Mouse (Mus musculus) layer of hippocampus, postnatal 10 days (tissue): ENCODE data around the gene Epb41l2. TPM values are rescaled to one million over a fixed set of nuclear protein-coding genes. Genes with fewer than 3 reads are reported as not detected.

Experiments
- DNase-seq, 2 experiments: peaks; one replicate each; pipeline ENCODE4 v3.0.0; 2021; ENCODE audit warnings: low spot score in 2 of 2
- total RNA-seq, 2 experiments: library from RNA; stranded (reverse); gene quantifications; 2 replicates each; pipeline ENCODE4 v1.2.3; 2021

Epb41l2 gene
- total RNA-seq, 2 experiments from 2014 or later: 145 to 153 TPM

DNA sequence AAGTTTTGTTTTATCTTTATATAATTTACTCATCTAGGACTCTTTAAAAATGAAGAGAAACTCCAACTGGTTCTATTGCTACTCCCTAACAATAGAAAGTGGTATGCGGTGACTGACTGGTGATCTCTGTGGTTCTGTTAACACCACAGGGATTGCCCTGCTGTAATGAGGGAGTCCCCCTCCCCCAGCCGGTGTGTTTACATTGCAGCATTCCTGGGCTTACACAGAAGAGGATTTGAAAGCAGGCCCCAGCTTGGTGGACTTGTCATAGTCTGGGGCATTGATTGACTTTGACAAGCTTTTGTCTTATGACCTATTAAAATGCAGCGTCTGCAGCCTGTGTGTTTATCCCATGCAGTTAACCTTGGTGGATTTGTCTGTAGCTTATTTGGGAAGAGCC, 73.9 kb downstream of the Epb41l2 start:
- no peak for DNase-seq

GRCm38 (mm10) chr10:25434358-25435044, 74.9 kb downstream of the Epb41l2 start:
- no peak for DNase-seq

- DNase-seq: no peak
These were observed 77.3 kb downstream of the Epb41l2 start for GRCm38 (mm10) chr10:25436703-25437401.

- no peak for DNase-seq
These were observed 78.1 kb downstream of the Epb41l2 start for GRCm38 (mm10) chr10:25437586-25438298.

- no peak for DNase-seq
These were observed 78.7 kb downstream of the Epb41l2 start for GRCm38 (mm10) chr10:25438299-25438680.

GRCm38 (mm10) chr10:25439163-25439562, 79.6 kb downstream of the Epb41l2 start:
- DNase-seq: no peak

GRCm38 (mm10) chr10:25439856-25440255, 80.3 kb downstream of the Epb41l2 start:
- DNase-seq: no peak

GRCm38 (mm10) chr10:25441405-25441804, 81.8 kb downstream of the Epb41l2 start:
- no peak for DNase-seq

DNA sequence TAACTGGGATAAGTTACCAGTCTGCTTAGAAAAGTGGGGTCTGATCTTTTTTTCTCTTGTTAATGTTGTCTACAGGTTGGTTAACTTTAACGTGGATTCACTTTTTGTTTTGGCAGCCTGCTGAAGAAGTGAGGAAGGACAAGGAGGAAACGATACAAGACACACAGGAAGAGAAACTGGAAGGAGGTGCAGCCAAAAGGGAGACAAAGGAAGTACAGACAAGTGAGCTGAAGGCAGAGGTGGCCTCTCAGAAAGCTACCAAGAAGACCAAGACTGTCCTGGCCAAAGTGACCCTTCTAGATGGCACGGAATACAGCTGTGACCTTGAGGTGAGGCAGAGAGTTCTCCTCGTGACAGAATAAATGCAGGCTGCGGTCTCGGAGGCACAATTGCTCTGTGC, 84.0 kb downstream of the Epb41l2 start:
- DNase-seq: no peak

DNA sequence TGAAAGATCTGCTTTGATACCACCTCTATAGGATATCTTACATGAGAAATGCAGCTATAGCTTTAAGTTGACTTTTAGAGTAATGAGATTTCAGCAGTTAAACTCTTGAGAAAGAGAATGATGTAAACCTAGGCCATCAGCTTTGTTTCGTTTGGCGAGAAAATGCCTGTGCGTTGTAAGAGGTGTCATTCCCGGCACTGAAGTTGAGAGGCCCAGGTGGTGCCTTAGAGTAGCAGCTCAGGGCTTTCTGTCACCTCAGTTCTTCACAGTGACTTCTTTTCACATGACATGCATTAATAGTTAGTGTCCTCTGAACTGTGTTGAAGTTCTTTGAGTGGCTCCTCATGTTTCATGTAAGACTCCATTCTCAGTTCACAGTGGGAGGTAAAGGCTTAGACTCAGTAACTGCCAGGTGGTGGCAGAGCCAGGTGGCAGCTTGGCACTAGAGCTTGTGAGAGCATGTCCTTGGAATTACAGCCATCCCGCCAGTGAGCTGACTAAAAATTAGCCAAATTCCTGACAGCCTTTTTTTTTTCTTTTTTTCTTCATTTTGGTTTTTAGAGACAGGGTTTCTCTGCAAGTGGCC, 84.7 kb downstream of the Epb41l2 start:
- DNase-seq: no peak

- no peak for DNase-seq
These were observed 87.4 kb downstream of the Epb41l2 start for GRCm38 (mm10) chr10:25446953-25447525.

DNA sequence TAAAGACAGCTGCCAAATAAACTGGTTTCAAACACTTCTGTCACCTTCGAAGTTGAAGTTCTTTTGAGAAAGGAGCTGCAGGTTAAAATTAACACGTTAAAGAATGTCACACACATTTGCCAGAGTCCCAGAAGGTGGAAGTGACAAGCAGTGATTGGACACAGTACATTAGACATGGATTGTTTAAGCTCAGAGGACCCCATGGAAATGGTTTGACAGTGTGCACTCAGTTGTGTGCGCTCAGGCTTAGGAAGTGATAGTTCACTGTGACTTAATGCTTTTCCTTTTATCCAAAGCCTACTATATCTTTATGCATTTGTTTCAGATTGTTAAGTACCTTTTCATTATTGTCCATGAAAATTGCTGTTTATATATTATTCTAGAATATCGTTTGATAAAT, 89.1 kb downstream of the Epb41l2 start:
- DNase-seq: no peak

GRCm38 (mm10) chr10:25449312-25450020, 89.9 kb downstream of the Epb41l2 start:
- no peak for DNase-seq

DNA sequence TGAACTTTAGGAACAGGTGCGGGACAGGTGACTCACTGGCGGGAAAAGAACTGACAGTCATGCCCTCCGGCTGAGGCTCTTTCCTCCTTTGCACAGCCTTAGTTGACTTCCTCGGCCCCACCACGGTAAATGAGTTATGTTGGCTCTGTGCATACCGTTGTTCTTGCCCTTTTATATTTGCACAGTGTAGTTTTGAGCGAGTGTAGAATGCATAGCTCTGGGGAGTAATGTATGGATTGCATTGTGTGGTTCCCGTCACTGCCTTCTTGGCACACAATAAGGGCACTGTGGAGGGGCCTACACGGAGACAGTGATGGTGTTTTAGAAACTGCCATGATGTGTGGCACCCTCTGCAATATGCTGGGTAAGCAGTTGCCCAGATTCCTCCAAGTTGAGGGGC, 93.6 kb downstream of the Epb41l2 start:
- no peak for DNase-seq

DNA sequence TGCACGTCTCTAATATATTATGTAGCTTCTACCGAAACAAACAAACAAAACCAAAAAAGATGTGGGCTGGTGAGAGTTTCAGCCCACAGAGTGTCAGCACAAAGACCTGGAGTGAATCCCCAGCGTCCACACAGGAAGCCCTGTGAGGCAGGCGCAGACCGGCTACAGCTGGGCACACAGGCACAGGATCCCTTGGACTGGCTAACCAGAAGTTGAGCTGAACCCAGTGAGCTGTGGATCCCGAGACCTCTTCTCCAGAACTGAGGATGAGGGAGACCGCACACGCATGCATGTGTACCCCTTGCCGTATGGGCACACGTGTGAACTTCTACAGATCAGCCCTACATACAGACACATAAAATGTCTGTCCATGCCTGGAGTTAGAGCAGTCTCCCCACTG, 94.2 kb downstream of the Epb41l2 start:
- no peak for DNase-seq

DNA sequence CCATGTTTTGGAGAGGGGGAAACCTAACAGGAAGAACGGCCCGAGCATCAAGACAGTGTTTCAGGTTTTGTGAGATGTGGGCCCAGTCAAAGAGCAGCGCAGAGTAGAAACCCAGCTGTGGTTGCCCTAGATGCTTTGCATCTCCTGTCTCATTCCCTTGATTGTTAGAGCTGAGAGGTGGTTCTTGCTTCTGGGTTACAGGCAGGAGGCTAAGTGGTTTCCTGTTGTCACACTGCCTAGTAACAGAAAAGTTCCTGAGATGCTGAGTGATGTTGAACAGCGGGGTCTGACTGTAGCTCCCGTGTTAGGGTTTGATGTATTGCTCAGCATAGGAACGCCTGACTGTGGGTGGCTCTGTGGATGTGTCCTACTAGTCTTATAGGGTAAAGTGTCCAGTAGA, 97.5 kb downstream of the Epb41l2 start:
- no peak for DNase-seq

- DNase-seq: no peak
These were observed 98.4 kb downstream of the Epb41l2 start for GRCm38 (mm10) chr10:25457996-25458395.

DNA sequence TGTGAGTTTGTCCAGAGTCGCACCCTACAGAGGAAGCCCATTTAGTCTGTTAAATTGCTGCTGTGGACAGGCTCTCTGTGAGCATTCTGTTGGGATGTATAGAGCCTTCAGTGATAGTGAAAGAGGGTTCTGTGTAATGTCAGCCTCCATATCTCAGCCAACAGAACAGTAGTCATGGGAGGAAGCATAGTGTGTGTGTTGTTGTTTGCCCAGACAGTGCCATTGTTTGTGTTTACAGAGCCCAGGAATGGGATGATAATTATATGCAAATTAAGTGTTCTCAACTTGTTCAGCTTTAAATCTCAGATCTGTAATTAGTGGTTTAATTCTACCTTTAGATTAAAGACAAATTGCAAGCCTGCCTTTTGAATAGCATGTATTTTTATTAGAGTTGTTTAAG, 102.2 kb downstream of the Epb41l2 start:
- DNase-seq: no peak

- DNase-seq: no peak
These were observed 103.1 kb downstream of the Epb41l2 start for GRCm38 (mm10) chr10:25462669-25463068.

DNA sequence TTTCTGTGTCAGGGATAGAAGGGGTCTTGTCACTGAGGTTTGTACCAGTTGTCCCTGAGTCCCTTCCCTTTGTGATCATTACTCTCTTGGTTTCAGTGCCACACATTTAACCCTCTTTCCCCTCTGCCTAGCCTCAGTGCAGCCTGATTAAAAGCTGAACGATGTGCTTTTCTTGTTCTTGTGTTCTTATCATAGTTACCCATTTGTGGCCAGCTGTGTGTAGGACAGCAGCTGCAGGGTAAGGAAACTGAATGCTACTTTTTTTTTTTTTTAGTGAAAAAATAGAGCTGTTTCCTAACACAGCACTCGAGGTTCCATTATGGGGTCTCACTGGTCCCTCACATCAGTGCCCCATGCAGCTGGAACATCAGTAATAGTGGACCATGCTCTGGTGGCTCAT, 106.9 kb downstream of the Epb41l2 start:
- DNase-seq: no peak

GRCm38 (mm10) chr10:25471944-25472343, 112.3 kb downstream of the Epb41l2 start:
- DNase-seq: no peak
